Mouse (Mus musculus) bone marrow, adult 2 months (tissue): Measurements from ENCODE around the gene Zbtb25.

Experiments used
- CTCF ChIP-seq: fragments of 200-500 bp; IDR thresholded peaks from 2 replicates; pipeline ENCODE4 v1.5.1; 2011; ENCODE audit warnings: low read length, control low read depth; ENCODE audit not compliant: control insufficient read depth, insufficient read depth
- POLR2A ChIP-seq: fragments of 200-500 bp; IDR thresholded peaks from 2 replicates; pipeline ENCODE4 v1.6.1; 2011; ENCODE audit warnings: low read depth, mild to moderate bottlenecking, control low read depth, low read length, borderline replicate concordance; ENCODE audit not compliant: control insufficient read depth

GRCm38 (mm10) chr12:76373991-76374390 lies 4.6 kb upstream of the Zbtb25 start:
- TF ChIP-seq CTCF (no peak), POLR2A (no peak)
